Mouse (Mus musculus) T-cell, adult 2 months (primary cell): ENCODE results near the gene Nmrk1.
"Not testable (repeated sequence)": the region's sequence is repeated elsewhere in the genome, so short reads cannot be mapped to it uniquely, and the experiment has no call there.

Source experiments
- DNase-seq: peaks from one replicate; pipeline ENCODE4 v3.0.0; 2022; ENCODE audit warnings: low spot score

Nmrk1 gene

GRCm38 (mm10) chr19:18631644-18632219, at the start of gene Nmrk1, which contains the start of gene Ostf1:
Gene Nmrk1 (plus strand): TSS chr19:18631950.
Gene Ostf1 (minus strand): TSS chr19:18631823.
- DNase-seq = peak; percentile 82

GRCm38 (mm10) chr19:18582226-18582625, 49.5 kb upstream of the Nmrk1 start:
- DNase-seq = no peak

GRCm38 (mm10) chr19:18582887-18583286, 48.9 kb upstream of the Nmrk1 start:
- DNase-seq = no peak

- no peak for DNase-seq
These were observed 48.0 kb upstream of the Nmrk1 start for GRCm38 (mm10) chr19:18583706-18584105.

- DNase-seq = no peak
These were observed 47.1 kb upstream of the Nmrk1 start for GRCm38 (mm10) chr19:18584621-18585020.

- DNase-seq = no peak
These were observed 44.6 kb upstream of the Nmrk1 start for GRCm38 (mm10) chr19:18587118-18587517.

- DNase-seq = peak; percentile 26
These were observed 43.5 kb upstream of the Nmrk1 start for GRCm38 (mm10) chr19:18588243-18588642.

GRCm38 (mm10) chr19:18588801-18589200, 42.9 kb upstream of the Nmrk1 start:
- DNase-seq = not testable (repeated sequence)

GRCm38 (mm10) chr19:18589276-18589675, 42.5 kb upstream of the Nmrk1 start:
- DNase-seq = no peak

GRCm38 (mm10) chr19:18590234-18590633, 41.5 kb upstream of the Nmrk1 start:
- no peak for DNase-seq

- DNase-seq = peak; percentile 55
These were observed 40.8 kb upstream of the Nmrk1 start for GRCm38 (mm10) chr19:18590942-18591354.

GRCm38 (mm10) chr19:18592919-18593318, 38.8 kb upstream of the Nmrk1 start:
- DNase-seq = no peak

- DNase-seq = no peak
These were observed 38.0 kb upstream of the Nmrk1 start for GRCm38 (mm10) chr19:18593722-18594121.

GRCm38 (mm10) chr19:18596876-18597275, 34.9 kb upstream of the Nmrk1 start:
- no peak for DNase-seq

GRCm38 (mm10) chr19:18597772-18598171, 34.0 kb upstream of the Nmrk1 start:
- DNase-seq = no peak

- no peak for DNase-seq
These were observed 33.4 kb upstream of the Nmrk1 start for GRCm38 (mm10) chr19:18598265-18598926.

- no peak for DNase-seq
These were observed 32.7 kb upstream of the Nmrk1 start for GRCm38 (mm10) chr19:18599051-18599450.

GRCm38 (mm10) chr19:18599650-18600049, 32.1 kb upstream of the Nmrk1 start:
- DNase-seq = no peak

- no peak for DNase-seq
These were observed 31.1 kb upstream of the Nmrk1 start for GRCm38 (mm10) chr19:18600611-18601010.

GRCm38 (mm10) chr19:18603011-18603410, 28.7 kb upstream of the Nmrk1 start:
- DNase-seq = peak; percentile 25

GRCm38 (mm10) chr19:18607907-18608306, 23.8 kb upstream of the Nmrk1 start:
- no peak for DNase-seq

- DNase-seq = no peak
These were observed 22.8 kb upstream of the Nmrk1 start for GRCm38 (mm10) chr19:18608975-18609374.

GRCm38 (mm10) chr19:18614337-18614736, 17.4 kb upstream of the Nmrk1 start:
- DNase-seq = no peak
